Mouse (Mus musculus): Measurements from ENCODE around the gene Rnf111. TPM values are rescaled to one million over a fixed set of nuclear protein-coding genes. Genes with fewer than 3 reads are reported as not detected.

Gene Rnf111
- polyA plus RNA-seq, 1 experiment from 2014 or later, result 16.2 TPM

DNA sequence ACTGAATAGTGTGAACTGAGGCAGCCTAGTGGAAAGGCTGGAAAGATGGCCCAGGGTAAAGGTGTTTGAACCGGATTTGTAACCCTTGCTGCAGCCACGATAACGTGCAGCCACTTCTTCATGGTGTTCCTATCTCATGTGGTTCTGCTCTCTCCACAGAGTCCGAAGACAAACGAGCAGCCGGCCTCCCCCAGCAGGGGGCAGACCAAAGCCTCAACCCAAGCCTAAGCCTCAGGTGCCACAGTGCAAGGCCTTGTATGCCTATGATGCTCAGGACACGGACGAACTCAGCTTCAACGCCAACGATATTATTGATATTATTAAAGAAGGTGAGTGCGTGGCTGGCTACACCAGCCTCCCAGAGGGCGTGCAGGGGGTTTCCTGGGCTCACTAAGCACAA is 107.9 kb downstream of the Rnf111 start:
- H3K27ac ChIP-seq (ENCODE audit: low read length), result no peak overlapping the region
- no peaks in the 10 kb centered on the region for H3K27me3 ChIP-seq (replicated peaks; ENCODE audit: insufficient read depth, low read length)
- DNase-seq (ENCODE audit: low spot score) (no peak), ATAC-seq (no peak)
- H3K4me3 ChIP-seq (ENCODE audit: low read depth, low read length), result no peak overlapping the region
- H3K9me3 ChIP-seq (ENCODE audit: low read length), result no peaks in the 10 kb centered on the region
- H3K9ac ChIP-seq (replicated peaks; ENCODE audit: low read depth), result no peak overlapping the region
- no peak overlapping the region for H3K4me2 ChIP-seq (replicated peaks; ENCODE audit: low read depth, low read length)
- peaks cover 21% of the 10 kb centered on the region for H3K36me3 ChIP-seq (ENCODE audit: insufficient read depth, low read length)
- 83% methylated on average over 12 of the region's 12 CpGs for WGBS
- no peak for TF ChIP-seq EP300 (IDR thresholded peaks at IDR 0.05)
- TF ChIP-seq CTCF (IDR thresholded peaks at IDR 0.05), result peak; percentile 47
- H3K4me1 ChIP-seq (ENCODE audit: insufficient read depth, low read depth, low read length), result no peaks in the 10 kb centered on the region

DNA sequence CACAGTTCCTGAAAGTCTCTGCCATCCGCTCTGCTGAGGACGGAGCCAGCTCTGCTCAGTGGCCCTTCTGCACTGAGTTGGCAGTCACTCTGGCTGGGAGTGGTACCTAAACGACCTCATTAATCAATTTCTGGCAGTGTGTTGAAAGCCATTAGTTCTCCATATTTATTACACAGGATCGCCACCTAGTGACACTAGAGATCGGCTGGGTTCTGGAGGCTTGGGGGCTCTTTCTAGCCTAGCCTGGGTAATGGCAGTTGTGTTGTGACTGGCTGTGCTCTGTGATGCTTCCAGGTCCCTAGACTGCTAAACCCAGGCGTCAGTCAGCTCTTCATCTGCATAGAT is 111.0 kb downstream of the Rnf111 start:
- H3K36me3 ChIP-seq (ENCODE audit: insufficient read depth, low read length), result peaks cover 15% of the 10 kb centered on the region
- H3K4me3 ChIP-seq (ENCODE audit: low read depth, low read length), result no peak overlapping the region
- no peaks in the 10 kb centered on the region for H3K9me3 ChIP-seq (ENCODE audit: low read length)
- no peaks in the 10 kb centered on the region for H3K4me1 ChIP-seq (ENCODE audit: insufficient read depth, low read depth, low read length)
- ATAC-seq, result no peak
- WGBS, result 17% methylated on average over 6 of the region's 6 CpGs
- H3K27ac ChIP-seq (ENCODE audit: low read length), result no peak overlapping the region
- H3K9ac ChIP-seq (replicated peaks; ENCODE audit: low read depth), result no peak overlapping the region
- DNase-seq (ENCODE audit: low spot score), result peak; percentile 42
- TF ChIP-seq CTCF (IDR thresholded peaks at IDR 0.05) (peak; percentile 60), EP300 (IDR thresholded peaks at IDR 0.05) (no peak)
- H3K4me2 ChIP-seq (replicated peaks; ENCODE audit: low read depth, low read length), result no peak overlapping the region
- H3K27me3 ChIP-seq (replicated peaks; ENCODE audit: insufficient read depth, low read length), result no peaks in the 10 kb centered on the region

DNA sequence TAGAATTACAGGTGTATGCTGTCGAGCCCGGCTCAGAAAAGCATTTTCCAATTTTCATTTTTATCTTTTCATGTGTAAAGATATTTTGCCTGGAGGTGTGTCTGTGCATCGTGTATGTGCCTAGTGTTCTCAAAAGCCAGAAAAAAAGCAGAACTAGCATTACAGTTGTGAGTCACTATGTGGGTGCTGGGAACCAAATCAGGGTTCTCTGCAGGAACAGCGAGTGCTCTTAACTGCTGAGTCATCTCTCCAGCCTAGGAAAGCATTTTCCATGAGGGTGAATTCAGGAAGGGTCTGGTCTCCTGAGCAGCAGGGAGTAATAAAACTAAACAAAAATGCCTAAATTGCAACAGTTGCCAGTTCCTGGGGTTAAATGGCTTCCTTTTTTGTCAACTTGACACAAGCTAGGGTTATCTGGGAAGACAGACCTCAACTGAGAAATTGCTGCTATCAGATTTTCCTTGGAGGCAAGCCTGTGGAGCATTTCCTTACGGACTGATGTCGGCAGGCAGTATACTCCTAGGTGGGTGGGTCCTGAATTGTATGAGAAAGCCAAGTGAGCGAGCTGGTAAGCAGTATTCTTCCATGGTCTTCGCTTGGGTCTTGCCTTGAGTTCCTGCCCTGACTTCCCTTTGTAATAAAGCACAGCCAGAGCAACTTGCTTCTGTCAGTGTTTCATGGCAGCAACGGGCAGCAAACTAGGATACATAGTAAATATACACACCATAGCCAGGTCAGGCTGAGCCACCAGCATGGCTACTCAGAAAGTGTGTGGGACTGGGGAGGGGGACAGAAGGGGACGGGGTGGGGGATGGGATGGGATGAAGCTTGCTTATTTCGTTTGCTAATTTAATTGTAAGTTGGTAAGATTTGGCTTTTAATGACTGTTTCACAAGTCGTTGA is 111.6 kb downstream of the Rnf111 start:
- Histone ChIP-seq H3K9ac (replicated peaks; ENCODE audit: low read depth) (no peak overlapping the region), H3K36me3 (ENCODE audit: insufficient read depth, low read length) (peaks cover 15% of the 10 kb centered on the region), H3K9me3 (ENCODE audit: low read length) (no peaks in the 10 kb centered on the region), H3K4me2 (replicated peaks; ENCODE audit: low read depth, low read length) (no peak overlapping the region), H3K4me1 (ENCODE audit: insufficient read depth, low read depth, low read length) (no peaks in the 10 kb centered on the region), H3K27me3 (replicated peaks; ENCODE audit: insufficient read depth, low read length) (no peaks in the 10 kb centered on the region), H3K27ac (ENCODE audit: low read length) (no peak overlapping the region), H3K4me3 (ENCODE audit: low read depth, low read length) (no peak overlapping the region)
- ATAC-seq (no peak), DNase-seq (ENCODE audit: low spot score) (no peak)
- 70% methylated on average over 12 of the region's 12 CpGs for WGBS
- TF ChIP-seq CTCF (IDR thresholded peaks at IDR 0.05) (no peak), EP300 (IDR thresholded peaks at IDR 0.05) (no peak)

DNA sequence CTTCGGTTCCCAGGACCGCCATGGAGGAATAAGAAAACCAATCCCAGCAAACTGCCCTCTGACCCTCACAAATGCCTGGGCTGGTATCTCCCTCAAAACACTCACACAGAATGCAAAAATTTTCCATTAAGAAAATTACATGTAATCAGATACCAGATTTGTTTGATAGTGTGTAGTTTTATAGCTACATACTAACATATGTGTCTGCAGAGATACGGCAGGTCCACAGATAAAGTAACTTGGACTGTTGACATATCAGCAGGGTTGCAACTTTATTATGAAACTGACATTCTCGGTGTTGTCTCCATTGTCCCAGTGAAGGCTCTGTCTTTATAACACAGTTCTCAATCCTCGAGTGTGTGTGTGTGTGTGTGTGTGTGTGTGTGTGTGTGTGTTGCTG is 112.5 kb downstream of the Rnf111 start:
- Histone ChIP-seq H3K4me3 (ENCODE audit: low read depth, low read length) (no peak overlapping the region), H3K9me3 (ENCODE audit: low read length) (no peaks in the 10 kb centered on the region), H3K9ac (replicated peaks; ENCODE audit: low read depth) (no peak overlapping the region), H3K27me3 (replicated peaks; ENCODE audit: insufficient read depth, low read length) (no peaks in the 10 kb centered on the region), H3K4me2 (replicated peaks; ENCODE audit: low read depth, low read length) (no peak overlapping the region), H3K4me1 (ENCODE audit: insufficient read depth, low read depth, low read length) (no peaks in the 10 kb centered on the region), H3K36me3 (ENCODE audit: insufficient read depth, low read length) (peaks cover 18% of the 10 kb centered on the region; the same call in 1 of the 2 replicates), H3K27ac (ENCODE audit: low read length) (no peak overlapping the region)
- ATAC-seq (no peak), DNase-seq (ENCODE audit: low spot score) (no peak)
- WGBS, result 92% methylated on average over 5 of the region's 5 CpGs
- no peak for TF ChIP-seq EP300 (IDR thresholded peaks at IDR 0.05)
- TF ChIP-seq CTCF (IDR thresholded peaks at IDR 0.05), result no peak

DNA sequence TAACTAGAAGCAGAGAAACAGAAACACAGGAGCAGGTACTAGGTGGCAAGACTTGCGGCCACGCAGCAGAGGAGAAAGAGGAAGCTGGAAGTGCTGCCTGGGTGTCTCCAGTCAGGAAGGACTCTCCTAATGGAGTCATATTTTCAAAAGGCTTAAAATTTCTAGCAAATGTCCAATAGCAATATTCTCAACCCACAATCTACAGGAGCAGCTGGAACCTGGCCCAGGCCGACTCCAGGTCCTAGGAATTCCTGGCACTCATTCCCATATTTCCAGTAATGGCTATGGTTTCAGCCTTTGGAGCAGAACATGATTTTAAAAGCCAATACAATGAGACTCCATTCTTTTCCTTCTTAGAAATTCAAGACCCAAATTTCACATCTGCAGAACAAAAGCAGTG is 114.0 kb downstream of the Rnf111 start:
- no peak for ATAC-seq
- H3K9ac ChIP-seq (replicated peaks; ENCODE audit: low read depth), result no peak overlapping the region
- H3K9me3 ChIP-seq (ENCODE audit: low read length), result no peaks in the 10 kb centered on the region
- no peak for DNase-seq (ENCODE audit: low spot score)
- 80% methylated on average over 3 of the region's 3 CpGs for WGBS
- peaks cover 13% of the 10 kb centered on the region for H3K36me3 ChIP-seq (ENCODE audit: insufficient read depth, low read length)
- TF ChIP-seq EP300 (IDR thresholded peaks at IDR 0.05) (no peak), CTCF (IDR thresholded peaks at IDR 0.05) (no peak)
- H3K4me2 ChIP-seq (replicated peaks; ENCODE audit: low read depth, low read length), result no peak overlapping the region
- no peak overlapping the region for H3K27ac ChIP-seq (ENCODE audit: low read length)
- H3K4me3 ChIP-seq (ENCODE audit: low read depth, low read length), result no peak overlapping the region
- no peaks in the 10 kb centered on the region for H3K4me1 ChIP-seq (ENCODE audit: insufficient read depth, low read depth, low read length)
- no peaks in the 10 kb centered on the region for H3K27me3 ChIP-seq (replicated peaks; ENCODE audit: insufficient read depth, low read length)

DNA sequence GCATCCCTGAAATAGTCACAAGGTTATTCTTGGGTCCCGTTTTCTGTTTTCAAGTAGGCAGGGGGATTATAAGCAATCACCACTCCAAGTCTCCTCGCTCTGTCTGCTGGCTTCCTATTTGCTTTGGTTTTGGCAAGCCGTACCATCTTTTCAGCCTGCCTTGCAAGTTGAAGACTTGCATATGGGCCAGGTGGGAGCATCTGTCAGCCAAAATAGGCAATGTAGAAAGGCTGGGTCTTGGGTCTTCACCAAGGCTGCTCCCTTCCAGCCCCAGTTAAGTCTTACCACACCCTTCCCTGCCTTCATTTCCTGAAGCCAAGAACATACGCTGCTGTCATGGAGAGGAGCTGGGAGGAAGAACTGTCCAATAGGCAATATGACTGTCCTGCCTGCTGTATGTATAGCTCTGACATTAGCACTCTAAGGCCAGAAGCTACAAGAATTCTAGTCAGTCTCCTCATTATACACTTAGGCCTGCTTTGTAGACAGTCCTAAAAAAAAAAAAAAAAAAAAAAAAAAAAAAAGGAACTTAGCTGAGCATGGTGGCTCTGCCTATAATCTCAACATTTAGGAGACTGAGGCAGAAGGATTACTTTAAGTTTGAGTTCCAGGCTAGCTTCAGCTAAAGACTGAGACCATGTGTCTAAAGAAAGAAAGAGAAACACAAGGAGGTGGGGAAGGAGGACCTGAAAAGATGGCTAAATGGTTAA is 116.0 kb downstream of the Rnf111 start:
- H3K27me3 ChIP-seq (replicated peaks; ENCODE audit: insufficient read depth, low read length), result no peaks in the 10 kb centered on the region
- peaks cover 17% of the 10 kb centered on the region for H3K36me3 ChIP-seq (ENCODE audit: insufficient read depth, low read length)
- no peak overlapping the region for H3K9ac ChIP-seq (replicated peaks; ENCODE audit: low read depth)
- no peaks in the 10 kb centered on the region for H3K9me3 ChIP-seq (ENCODE audit: low read length)
- H3K4me1 ChIP-seq (ENCODE audit: insufficient read depth, low read depth, low read length), result no peaks in the 10 kb centered on the region
- no peak for TF ChIP-seq CTCF (IDR thresholded peaks at IDR 0.05)
- TF ChIP-seq EP300 (IDR thresholded peaks at IDR 0.05), result no peak
- no peak overlapping the region for H3K4me2 ChIP-seq (replicated peaks; ENCODE audit: low read depth, low read length)
- H3K4me3 ChIP-seq (ENCODE audit: low read depth, low read length), result no peak overlapping the region
- 79% methylated on average over 4 of the region's 4 CpGs for WGBS
- no peak overlapping the region for H3K27ac ChIP-seq (ENCODE audit: low read length)
- DNase-seq (ENCODE audit: low spot score), result no peak
- no peak for ATAC-seq

Data from lung, postnatal 0 days (tissue).